Mouse (Mus musculus) liver, adult 2 months (tissue): ENCODE results near the gene Fam102b.

Experiments
- CTCF ChIP-seq: fragments of 200-500 bp; IDR thresholded peaks from 2 replicates; pipeline ENCODE4 v1.5.1; 2011; ENCODE audit warnings: low read depth, low read length, control low read depth
- POLR2A ChIP-seq: fragments of 200-500 bp; IDR thresholded peaks from 2 replicates; pipeline ENCODE4 v1.6.1; 2011; ENCODE audit warnings: low read length, control low read depth; ENCODE audit not compliant: insufficient read depth; ENCODE audit errors: extremely low read depth

- TF ChIP-seq POLR2A (no peak), CTCF (no peak)
Observed at GRCm38 (mm10) chr3:109059903-109060302, 32.5 kb upstream of the Fam102b start.
